Comparison of ENCODE assay signal across 8 mouse cellular contexts in the genomic region with DNA sequence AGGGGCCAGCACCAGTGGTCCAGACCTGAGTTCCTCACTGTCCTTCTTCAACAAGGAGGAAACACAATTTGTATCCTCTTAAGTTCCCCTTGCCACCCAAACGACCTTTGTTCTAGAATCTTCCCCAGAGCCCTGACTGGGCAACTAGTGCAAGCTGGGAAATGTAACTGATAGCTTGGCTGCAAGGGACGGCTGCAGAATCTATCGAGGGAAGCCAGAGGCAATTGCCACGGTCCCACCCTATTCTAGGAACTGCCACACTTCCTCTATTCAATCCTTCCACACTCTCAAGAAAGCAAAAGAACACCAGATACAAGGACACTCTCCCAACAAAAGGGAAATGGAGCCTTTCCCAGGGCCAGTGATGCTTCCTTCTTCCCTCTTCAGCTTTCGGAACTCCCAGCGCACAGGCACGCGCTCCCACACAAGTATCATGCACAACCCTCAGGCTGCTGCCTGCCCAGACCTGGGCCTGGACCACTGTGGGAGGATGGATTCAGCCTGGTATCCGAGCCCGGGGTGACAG.
DNase-seq lines count a peak whose midpoint lies in the region; ATAC-seq and TF ChIP-seq lines count a peak whose summit lies in the region.

No protein-coding gene starts in this region.

- H3K36me3 ChIP-seq in thymus, adult 2 months (ENCODE audit: control insufficient read depth, insufficient read depth, low read length), result peaks cover 17% of the 10 kb centered on the region
- H3K36me3 ChIP-seq in forebrain, postnatal 0 days (ENCODE audit: insufficient read depth), result no peaks in the 10 kb centered on the region
- no peaks in the 10 kb centered on the region for H3K36me3 ChIP-seq in hindbrain, embryonic 11.5 days (ENCODE audit: control insufficient read depth, insufficient read depth, low read length)
- no peaks in the 10 kb centered on the region for H3K36me3 ChIP-seq in limb, embryonic 14.5 days (ENCODE audit: control insufficient read depth, insufficient read depth, low read length)
- no peaks in the 10 kb centered on the region for H3K36me3 ChIP-seq in midbrain, postnatal 0 days (ENCODE audit: insufficient read depth, low read length)

- peak overlapping the region; percentile 97 for H3K27ac ChIP-seq in thymus, adult 2 months (ENCODE audit: control insufficient read depth, insufficient read depth, low read length)
- H3K27ac ChIP-seq in forebrain, postnatal 0 days (ENCODE audit: low read depth, low read length), result peak overlapping the region; percentile 84
- H3K27ac ChIP-seq in hindbrain, embryonic 11.5 days (ENCODE audit: low read depth, low read length), result peak overlapping the region; percentile 64; the same call in 1 of the 2 replicates
- peak overlapping the region; percentile 55; the same call in 1 of the 2 replicates for H3K27ac ChIP-seq in limb, embryonic 14.5 days (replicated peaks; ENCODE audit: low read depth, low read length)
- H3K27ac ChIP-seq in midbrain, postnatal 0 days (ENCODE audit: low read depth, low read length), result peak overlapping the region; percentile 55; the same call in 1 of the 2 replicates

- TF ChIP-seq POLR2A in thymus, adult 2 months (IDR thresholded peaks at IDR 0.05; ENCODE audit: control insufficient read depth, extremely low read depth, insufficient read depth, low read length, poor library complexity), result no peak
- no peak for TF ChIP-seq POLR2A in limb, embryonic 14.5 days (IDR thresholded peaks at IDR 0.05; ENCODE audit: borderline replicate concordance, extremely low read depth, insufficient read depth, insufficient read length)

- no peak for DNase-seq in thymus, adult 2 months
- DNase-seq in thymus, postnatal 0 days (ENCODE audit: low spot score), result no peak
- no peak for DNase-seq in forebrain, postnatal 0 days
- no peak for DNase-seq in hindbrain, embryonic 11.5 days (ENCODE audit: low spot score)
- DNase-seq in limb, embryonic 14.5 days (ENCODE audit: low spot score), result no peak
- DNase-seq in midbrain, postnatal 0 days (ENCODE audit: low spot score), result no peak
- DNase-seq in cerebellum, adult 8-10 months, result no peak
- DNase-seq in left cerebral cortex, adult 18-20 months (ENCODE audit: low spot score in 2 of 2), result no peak

- H3K27me3 ChIP-seq in thymus, adult 2 months (ENCODE audit: control insufficient read depth, insufficient read depth, low read length), result no peaks in the 10 kb centered on the region
- H3K27me3 ChIP-seq in forebrain, postnatal 0 days (ENCODE audit: insufficient read depth, low read length), result no peaks in the 10 kb centered on the region
- no peaks in the 10 kb centered on the region for H3K27me3 ChIP-seq in hindbrain, embryonic 11.5 days (ENCODE audit: control insufficient read depth, insufficient read depth, low read length)
- no peaks in the 10 kb centered on the region for H3K27me3 ChIP-seq in limb, embryonic 14.5 days (ENCODE audit: control insufficient read depth, insufficient read depth, low read length)
- no peaks in the 10 kb centered on the region for H3K27me3 ChIP-seq in midbrain, postnatal 0 days (ENCODE audit: insufficient read depth, low read length)

- peak overlapping the region; percentile 39 for H3K4me3 ChIP-seq in thymus, adult 2 months (ENCODE audit: control insufficient read depth, insufficient read depth, low read length)
- H3K4me3 ChIP-seq in forebrain, postnatal 0 days (ENCODE audit: low read depth, low read length), result no peak overlapping the region
- no peak overlapping the region for H3K4me3 ChIP-seq in hindbrain, embryonic 11.5 days (ENCODE audit: low read depth, low read length)
- no peak overlapping the region for H3K4me3 ChIP-seq in limb, embryonic 14.5 days (replicated peaks; ENCODE audit: low read length)
- H3K4me3 ChIP-seq in midbrain, postnatal 0 days (ENCODE audit: low read depth, low read length), result no peak overlapping the region

- peaks cover 70% of the 10 kb centered on the region for H3K4me1 ChIP-seq in thymus, adult 2 months (replicated peaks; ENCODE audit: control insufficient read depth, insufficient read depth, low read length)
- H3K4me1 ChIP-seq in forebrain, postnatal 0 days (ENCODE audit: insufficient read depth), result peaks cover 18% of the 10 kb centered on the region
- peaks cover 5% of the 10 kb centered on the region; the same call in 1 of the 2 replicates for H3K4me1 ChIP-seq in hindbrain, embryonic 11.5 days (replicated peaks; ENCODE audit: control insufficient read depth, insufficient read depth, low read length)
- peaks cover 14% of the 10 kb centered on the region for H3K4me1 ChIP-seq in limb, embryonic 14.5 days (ENCODE audit: control insufficient read depth, insufficient read depth, low read length)
- 0 out of 2 replicates have a peak, but pooled peaks cover 9% of the 10 kb centered on the region for H3K4me1 ChIP-seq in midbrain, postnatal 0 days (ENCODE audit: insufficient read depth, low read length)

- no peak for TF ChIP-seq CTCF in thymus, adult 2 months (IDR thresholded peaks at IDR 0.05; ENCODE audit: borderline replicate concordance, control insufficient read depth, extremely low read depth, insufficient read depth, low read length, poor library complexity)
- TF ChIP-seq CTCF in forebrain, postnatal 0 days (IDR thresholded peaks at IDR 0.05; ENCODE audit: low read depth), result no peak
- no peak for TF ChIP-seq CTCF in midbrain, postnatal 0 days (IDR thresholded peaks at IDR 0.05)

- WGBS in thymus, adult 2 months, result 54% methylated on average over 10 of the region's 10 CpGs
- WGBS in forebrain, postnatal 0 days, result 66% methylated on average over 10 of the region's 10 CpGs
- WGBS in hindbrain, embryonic 11.5 days, result 77% methylated on average over 10 of the region's 10 CpGs
- WGBS in limb, embryonic 14.5 days, result 69% methylated on average over 10 of the region's 10 CpGs
- WGBS in midbrain, postnatal 0 days, result 75% methylated on average over 10 of the region's 10 CpGs

- no peak overlapping the region for H3K9ac ChIP-seq in forebrain, postnatal 0 days
- no peak overlapping the region for H3K9ac ChIP-seq in hindbrain, embryonic 11.5 days (ENCODE audit: low read depth, low read length)
- no peak overlapping the region for H3K9ac ChIP-seq in limb, embryonic 14.5 days (ENCODE audit: low read depth, low read length, severe bottlenecking)
- 0 out of 2 replicates have a peak overlapping the region, but pooled peaks have one; percentile 4 for H3K9ac ChIP-seq in midbrain, postnatal 0 days (replicated peaks; ENCODE audit: low read length, poor library complexity, severe bottlenecking)

- H3K4me2 ChIP-seq in forebrain, postnatal 0 days (ENCODE audit: low read depth), result no peak overlapping the region
- no peak overlapping the region for H3K4me2 ChIP-seq in hindbrain, embryonic 11.5 days (replicated peaks; ENCODE audit: low read depth, low read length)
- H3K4me2 ChIP-seq in limb, embryonic 14.5 days (replicated peaks; ENCODE audit: low read depth, low read length, severe bottlenecking), result no peak overlapping the region
- no peak overlapping the region for H3K4me2 ChIP-seq in midbrain, postnatal 0 days (ENCODE audit: low read depth, low read length, poor library complexity, severe bottlenecking)

- H3K9me3 ChIP-seq in forebrain, postnatal 0 days (ENCODE audit: low read length), result no peaks in the 10 kb centered on the region
- no peaks in the 10 kb centered on the region for H3K9me3 ChIP-seq in hindbrain, embryonic 11.5 days (ENCODE audit: control insufficient read depth, low read length)
- H3K9me3 ChIP-seq in limb, embryonic 14.5 days (ENCODE audit: control insufficient read depth, low read length), result no peaks in the 10 kb centered on the region
- no peaks in the 10 kb centered on the region for H3K9me3 ChIP-seq in midbrain, postnatal 0 days (ENCODE audit: low read length)

- ATAC-seq in forebrain, postnatal 0 days, result no peak; the same call in 1 of the 2 replicates
- no peak for ATAC-seq in hindbrain, embryonic 11.5 days (ENCODE audit: low FRiP score)
- no peak for ATAC-seq in limb, embryonic 14.5 days (ENCODE audit: low FRiP score, low read depth)
- no peak for ATAC-seq in midbrain, postnatal 0 days (ENCODE audit: low FRiP score)
